Mouse (Mus musculus): ENCODE results near the gene Tmem223. TPM values are rescaled to one million over a fixed set of nuclear protein-coding genes. Genes with fewer than 3 reads are reported as not detected.
A peak's percentile ranks its signal among the peaks of the same experiment; 100 is the strongest.

Tmem223 gene
- polyA plus RNA-seq, 1 experiment from 2014 or later = 59.1 TPM

- ATAC-seq (peak; percentile 92), DNase-seq (peak; percentile 97)
- no peaks in the 10 kb centered on the region for H3K9me3 ChIP-seq (ENCODE audit: low read length)
- peak within 1 kb of the TSS; percentile 98 for H3K4me3 ChIP-seq (ENCODE audit: low read depth, low read length)
- under 1% methylated on average over 65 of the region's 83 CpGs for WGBS (ENCODE audit: insufficient replicate concordance)
- peak within 1 kb of the TSS; percentile 87 for H3K4me2 ChIP-seq (ENCODE audit: low read depth, low read length)
- H3K36me3 ChIP-seq (replicated peaks; ENCODE audit: insufficient read depth, low read length) = peaks cover 30% of the 10 kb centered on the region
- H3K9ac ChIP-seq (replicated peaks) = peak within 1 kb of the TSS; percentile 94
- peaks cover 22% of the 10 kb centered on the region for H3K4me1 ChIP-seq (ENCODE audit: insufficient read depth)
- no peaks in the 10 kb centered on the region for H3K27me3 ChIP-seq (ENCODE audit: insufficient read depth, low read length)
- H3K27ac ChIP-seq (ENCODE audit: low read depth) = peak within 1 kb of the TSS; percentile 99
- TF ChIP-seq EP300 (IDR thresholded peaks at IDR 0.05; ENCODE audit: low read depth) = 0 out of 2 replicates have a peak, but pooled peaks have one; percentile 49
- TF ChIP-seq CTCF (IDR thresholded peaks at IDR 0.05; ENCODE audit: low read depth) = peak; percentile 8; the same call in 1 of the 2 replicates
These were observed 49.0 kb downstream of the Tmem223 start, which contains the start of gene Hnrnpul2 for GRCm38 (mm10) chr19:8819596-8820423. Hnrnpul2 (plus strand) TSS chr19:8820010.

GRCm38 (mm10) chr19:8820424-8820956 lies 49.7 kb downstream of the Tmem223 start:
- peak overlapping the region; percentile 94 for H3K9ac ChIP-seq (replicated peaks)
- no peaks in the 10 kb centered on the region for H3K9me3 ChIP-seq (ENCODE audit: low read length)
- peaks cover 33% of the 10 kb centered on the region for H3K36me3 ChIP-seq (replicated peaks; ENCODE audit: insufficient read depth, low read length)
- H3K4me1 ChIP-seq (ENCODE audit: insufficient read depth) = peaks cover 22% of the 10 kb centered on the region
- DNase-seq (peak; percentile 67), ATAC-seq (peak; percentile 18)
- H3K4me3 ChIP-seq (ENCODE audit: low read depth, low read length) = peak overlapping the region; percentile 98
- TF ChIP-seq EP300 (IDR thresholded peaks at IDR 0.05; ENCODE audit: low read depth) (no peak), CTCF (IDR thresholded peaks at IDR 0.05; ENCODE audit: low read depth) (no peak)
- H3K4me2 ChIP-seq (ENCODE audit: low read depth, low read length) = peak overlapping the region; percentile 87
- WGBS (ENCODE audit: insufficient replicate concordance) = under 1% methylated on average over 47 of the region's 48 CpGs
- peak overlapping the region; percentile 99 for H3K27ac ChIP-seq (ENCODE audit: low read depth)
- H3K27me3 ChIP-seq (ENCODE audit: insufficient read depth, low read length) = no peaks in the 10 kb centered on the region

- Histone ChIP-seq H3K9ac (replicated peaks) (peak overlapping the region; percentile 94), H3K9me3 (ENCODE audit: low read length) (no peaks in the 10 kb centered on the region), H3K36me3 (replicated peaks; ENCODE audit: insufficient read depth, low read length) (peaks cover 33% of the 10 kb centered on the region), H3K27ac (ENCODE audit: low read depth) (peak overlapping the region; percentile 99), H3K4me3 (ENCODE audit: low read depth, low read length) (peak overlapping the region; percentile 98), H3K4me1 (ENCODE audit: insufficient read depth) (peaks cover 22% of the 10 kb centered on the region), H3K27me3 (ENCODE audit: insufficient read depth, low read length) (no peaks in the 10 kb centered on the region), H3K4me2 (ENCODE audit: low read depth, low read length) (peak overlapping the region; percentile 87)
- 0% methylated on average over 7 of the region's 7 CpGs for WGBS (ENCODE audit: insufficient replicate concordance)
- no peak for ATAC-seq
- no peak for DNase-seq
- TF ChIP-seq EP300 (IDR thresholded peaks at IDR 0.05; ENCODE audit: low read depth) (no peak), CTCF (IDR thresholded peaks at IDR 0.05; ENCODE audit: low read depth) (no peak)
These were observed 50.4 kb downstream of the Tmem223 start for GRCm38 (mm10) chr19:8821146-8821545.

Small RNA genes within 50 kb of the gene (microRNA-seq; reads per million reads assigned to microRNA genes)
- gene Mir6992 = not detected

Other genes with a start within 250 kb of the Tmem223 start
- 0.27 TPM in 2 replicates for gene Slc22a8, start 179.7 kb upstream of the Tmem223 start, polyA plus RNA-seq (2015; fragmentation: Nextera tagmentation; extraction: Ambion mirVana)
- not detected in 2 replicates for gene Slc22a6, start 153.0 kb upstream of the Tmem223 start, polyA plus RNA-seq (2015; fragmentation: Nextera tagmentation; extraction: Ambion mirVana)
- not detected in 2 replicates for gene Chrm1, start 107.2 kb upstream of the Tmem223 start, polyA plus RNA-seq (2015; fragmentation: Nextera tagmentation; extraction: Ambion mirVana)
- 64.4 and 68.0 TPM in 2 replicates for gene Slc3a2, start 47.6 kb upstream of the Tmem223 start, polyA plus RNA-seq (2015; fragmentation: Nextera tagmentation; extraction: Ambion mirVana)
- 36.0 and 36.8 TPM in 2 replicates for gene Wdr74, start 35.2 kb upstream of the Tmem223 start, polyA plus RNA-seq (2015; fragmentation: Nextera tagmentation; extraction: Ambion mirVana)
- gene 1700092M07Rik, start 30.3 kb upstream of the Tmem223 start, polyA plus RNA-seq (2015; fragmentation: Nextera tagmentation; extraction: Ambion mirVana) = 0.31 and 0.43 TPM in 2 replicates
- 36.3 and 37.5 TPM in 2 replicates for gene Stx5a, start 29.6 kb upstream of the Tmem223 start, polyA plus RNA-seq (2015; fragmentation: Nextera tagmentation; extraction: Ambion mirVana)
- gene Nxf1, start 13.9 kb upstream of the Tmem223 start, polyA plus RNA-seq (2015; fragmentation: Nextera tagmentation; extraction: Ambion mirVana) = 47.9 and 49.9 TPM in 2 replicates
- 76.3 and 80.3 TPM in 2 replicates for gene Tmem179b, start 3.5 kb downstream of the Tmem223 start, polyA plus RNA-seq (2015; fragmentation: Nextera tagmentation; extraction: Ambion mirVana)
- 6.6 and 7.9 TPM in 2 replicates for gene Taf6l, start 15.4 kb downstream of the Tmem223 start, polyA plus RNA-seq (2015; fragmentation: Nextera tagmentation; extraction: Ambion mirVana)
- gene Polr2g, start 27.6 kb downstream of the Tmem223 start, polyA plus RNA-seq (2015; fragmentation: Nextera tagmentation; extraction: Ambion mirVana) = 61.7 and 63.3 TPM in 2 replicates
- gene Zbtb3, start 31.6 kb downstream of the Tmem223 start, polyA plus RNA-seq (2015; fragmentation: Nextera tagmentation; extraction: Ambion mirVana) = 0.82 and 0.91 TPM in 2 replicates
- gene Ttc9c, start 48.3 kb downstream of the Tmem223 start, polyA plus RNA-seq (2015; fragmentation: Nextera tagmentation; extraction: Ambion mirVana) = 9.8 and 12.5 TPM in 2 replicates
- gene Hnrnpul2, start 49.0 kb downstream of the Tmem223 start, polyA plus RNA-seq (2015; fragmentation: Nextera tagmentation; extraction: Ambion mirVana) = 2.1 and 2.3 TPM in 2 replicates
- gene AC129217.1, start 58.8 kb downstream of the Tmem223 start, polyA plus RNA-seq (2015; fragmentation: Nextera tagmentation; extraction: Ambion mirVana) = not detected in 2 replicates
- 30.5 and 32.7 TPM in 2 replicates for gene Bscl2, start 66.5 kb downstream of the Tmem223 start, polyA plus RNA-seq (2015; fragmentation: Nextera tagmentation; extraction: Ambion mirVana)
- 0.08 and 0.23 TPM in 2 replicates for gene Gng3, start 68.2 kb downstream of the Tmem223 start, polyA plus RNA-seq (2015; fragmentation: Nextera tagmentation; extraction: Ambion mirVana)
- 0.24 and 0.26 TPM in 2 replicates for gene Lrrn4cl, start 79.8 kb downstream of the Tmem223 start, polyA plus RNA-seq (2015; fragmentation: Nextera tagmentation; extraction: Ambion mirVana)
- gene Ubxn1, start 100.5 kb downstream of the Tmem223 start, polyA plus RNA-seq (2015; fragmentation: Nextera tagmentation; extraction: Ambion mirVana) = 147 TPM in 2 replicates
- 48.6 and 52.6 TPM in 2 replicates for gene Uqcc3, start 109.9 kb downstream of the Tmem223 start, polyA plus RNA-seq (2015; fragmentation: Nextera tagmentation; extraction: Ambion mirVana)
- 27.5 and 31.3 TPM in 2 replicates for gene Lbhd1, start 112.7 kb downstream of the Tmem223 start, polyA plus RNA-seq (2015; fragmentation: Nextera tagmentation; extraction: Ambion mirVana)
- not detected in 2 replicates for gene Gm49403, start 112.9 kb downstream of the Tmem223 start, polyA plus RNA-seq (2015; fragmentation: Nextera tagmentation; extraction: Ambion mirVana)
- gene 1810009A15Rik, start 117.9 kb downstream of the Tmem223 start, polyA plus RNA-seq (2015; fragmentation: Nextera tagmentation; extraction: Ambion mirVana) = 30.5 and 32.5 TPM in 2 replicates
- not detected in 2 replicates for gene Gm49416, start 117.9 kb downstream of the Tmem223 start, polyA plus RNA-seq (2015; fragmentation: Nextera tagmentation; extraction: Ambion mirVana)
- gene Ints5, start 122.0 kb downstream of the Tmem223 start, polyA plus RNA-seq (2015; fragmentation: Nextera tagmentation; extraction: Ambion mirVana) = 11.4 and 12.1 TPM in 2 replicates
- gene Ganab, start 127.1 kb downstream of the Tmem223 start, polyA plus RNA-seq (2015; fragmentation: Nextera tagmentation; extraction: Ambion mirVana) = 29.4 and 32.4 TPM in 2 replicates
- 20.2 and 22.3 TPM in 2 replicates for gene B3gat3, start 149.4 kb downstream of the Tmem223 start, polyA plus RNA-seq (2015; fragmentation: Nextera tagmentation; extraction: Ambion mirVana)
- 2.0 and 2.5 TPM in 2 replicates for gene Rom1, start 158.4 kb downstream of the Tmem223 start, polyA plus RNA-seq (2015; fragmentation: Nextera tagmentation; extraction: Ambion mirVana)
- 8.0 and 9.5 TPM in 2 replicates for gene Eml3, start 158.6 kb downstream of the Tmem223 start, polyA plus RNA-seq (2015; fragmentation: Nextera tagmentation; extraction: Ambion mirVana)
- 43.0 and 45.7 TPM in 2 replicates for gene Mta2, start 170.9 kb downstream of the Tmem223 start, polyA plus RNA-seq (2015; fragmentation: Nextera tagmentation; extraction: Ambion mirVana)
- 9.0 and 10.7 TPM in 2 replicates for gene Tut1, start 182.9 kb downstream of the Tmem223 start, polyA plus RNA-seq (2015; fragmentation: Nextera tagmentation; extraction: Ambion mirVana)
- gene Eef1g, start 196.0 kb downstream of the Tmem223 start, polyA plus RNA-seq (2015; fragmentation: Nextera tagmentation; extraction: Ambion mirVana) = 129 and 134 TPM in 2 replicates
- 3.5 and 4.0 TPM in 2 replicates for gene Ahnak, start 218.3 kb downstream of the Tmem223 start, polyA plus RNA-seq (2015; fragmentation: Nextera tagmentation; extraction: Ambion mirVana)